Mouse (Mus musculus) limb, embryonic 14.5 days (tissue): Measurements from ENCODE around the gene E130114P18Rik. TPM values are rescaled to one million over a fixed set of nuclear protein-coding genes. Genes with fewer than 3 reads are reported as not detected.

Experiments used
- ATAC-seq: fragments of 200-750 bp; cut with Nextera tagmentation; 2 replicates; pipeline ENCODE4 v1.8.0; 2017; ENCODE audit warnings: low read depth, moderate number of reproducible peaks, moderate TSS enrichment; ENCODE audit not compliant: low FRiP score
- DNase-seq: peaks from one replicate; pipeline ENCODE4 v3.0.0-alpha.2; 2015; ENCODE audit warnings: low spot score
- H3K27ac ChIP-seq: fragments of 300-500 bp; sonication (generic); replicated peaks from 2 replicates; pipeline ENCODE4 v1.5.1; 2014; ENCODE audit warnings: low read depth, mild to moderate bottlenecking, low read length, moderate library complexity, mixed read lengths
- H3K27me3 ChIP-seq: fragments of 300-500 bp; sonication (generic); 2 replicates; pipeline ENCODE4 v1.6.1; 2014; ENCODE audit warnings: low read length, mixed read lengths; ENCODE audit not compliant: control insufficient read depth, insufficient read depth
- H3K36me3 ChIP-seq: fragments of 300-500 bp; sonication (generic); 2 replicates; pipeline ENCODE4 v1.6.1; 2014; ENCODE audit warnings: mild to moderate bottlenecking, low read length, moderate library complexity, mixed read lengths; ENCODE audit not compliant: control insufficient read depth, insufficient read depth
- H3K4me1 ChIP-seq: fragments of 300-500 bp; sonication (generic); 2 replicates; pipeline ENCODE4 v1.6.1; 2014; ENCODE audit warnings: antibody characterized with exemption, low read length, mixed read lengths; ENCODE audit not compliant: control insufficient read depth, insufficient read depth
- H3K4me2 ChIP-seq: fragments of 300-500 bp; sonication (generic); replicated peaks from 2 replicates; pipeline ENCODE4 v1.6.1; 2014; ENCODE audit warnings: low read depth, mild to moderate bottlenecking, low read length, moderate library complexity; ENCODE audit not compliant: severe bottlenecking
- H3K4me3 ChIP-seq: fragments of 300-500 bp; sonication (generic); replicated peaks from 2 replicates; pipeline ENCODE4 v1.5.1; 2014; ENCODE audit warnings: low read length
- H3K9ac ChIP-seq: fragments of 300-500 bp; sonication (generic); 2 replicates; pipeline ENCODE4 v1.6.1; 2014; ENCODE audit warnings: mild to moderate bottlenecking, low read depth, low read length, moderate library complexity; ENCODE audit not compliant: severe bottlenecking
- H3K9me3 ChIP-seq: fragments of 300-500 bp; sonication (generic); 2 replicates; pipeline ENCODE4 v1.6.1; 2016; ENCODE audit warnings: low read length; ENCODE audit not compliant: control insufficient read depth
- POLR2A ChIP-seq: fragments of 200-500 bp; IDR thresholded peaks from 2 replicates; pipeline ENCODE4 v1.8.0; 2012; ENCODE audit warnings: inconsistent platforms, mild to moderate bottlenecking, moderate library complexity, borderline replicate concordance; ENCODE audit not compliant: insufficient read depth, insufficient read length; ENCODE audit errors: extremely low read depth
- WGBS: fragments of 180-500 bp; shearing (Covaris S2); extraction: QIAGEN DNeasy Blood & Tissue Kit; methylation state at CpG from one replicate; pipeline ENCODE4 v1.1.7; 2014; 5-methylcytosine and 5-hydroxymethylcytosine counted together
- polyA plus RNA-seq, 2 experiments: library from polyadenylated mRNA; depleted of rRNA in 1 of 2; stranded (reverse) in 1 of 2; unstranded in 1 of 2; fragments of >200 nt; fragmentation: Nextera tagmentation in 1 of 2; extraction: Ambion mirVana in 1 of 2; gene quantifications; 2 replicates each; pipeline versions ENCODE4 v1.2.1 to v1.2.3; 2012 to 2014

Gene E130114P18Rik
- polyA plus RNA-seq, 2 experiments: 2.2 to 4.9 TPM

GRCm38 (mm10) chr4:97528517-97528916, 249.4 kb downstream of the E130114P18Rik start:
- Histone ChIP-seq H3K27ac (no peak overlapping the region), H3K36me3 (no peaks in the 10 kb centered on the region), H3K4me1 (no peaks in the 10 kb centered on the region), H3K27me3 (no peaks in the 10 kb centered on the region), H3K9ac (no peak overlapping the region), H3K9me3 (no peaks in the 10 kb centered on the region), H3K4me2 (no peak overlapping the region), H3K4me3 (no peak overlapping the region)
- DNase-seq (no peak), ATAC-seq (no peak)
- 91% methylated on average over 2 of the region's 2 CpGs for WGBS
- TF ChIP-seq POLR2A: no peak

Other genes starting within 250 kb of the E130114P18Rik start
- 51.9 and 74.6 TPM in 2 replicates for gene Nfia, start 5.3 kb downstream of the E130114P18Rik start, polyA plus RNA-seq (2012; rRNA removed)
- gene Nfia, start 5.3 kb downstream of the E130114P18Rik start, polyA plus RNA-seq (2014; fragmentation: Nextera tagmentation; extraction: Ambion mirVana): 71.2 and 89.3 TPM in 2 replicates